Mouse (Mus musculus) MEL (cell line): ENCODE measurements at regions not wholly inside any gene's neighbourhood (a gene's known extent, or its start where the extent isn't known, plus 50 kb on each side); places are given as distances from the start of the nearest gene placed in this dataset.

Experiments used
- CTCF ChIP-seq, 3 experiments: IDR thresholded peaks in 2 of 3; conservative IDR thresholded peaks in 1 of 3; 2 replicates each; pipeline ENCODE4 v1.5.1; 2011 to 2012; ENCODE audit warnings: low read length in 3 of 3, low read depth in 2 of 3, mild to moderate bottlenecking in 2 of 3, improper control_type of control experiment in 1 of 3, inconsistent platforms in 1 of 3, mixed read lengths in 1 of 3, moderate library complexity in 1 of 3; ENCODE audit not compliant: control insufficient read depth in 1 of 3, insufficient read depth in 1 of 3, poor library complexity in 1 of 3, severe bottlenecking in 1 of 3
- ETS1 ChIP-seq: IDR thresholded peaks from 2 replicates; pipeline ENCODE4 v1.6.1; 2012; ENCODE audit warnings: low read depth, mild to moderate bottlenecking, inconsistent platforms, low read length, improper control_type of control experiment, moderate library complexity
- GATA1 ChIP-seq: IDR thresholded peaks from 2 replicates; pipeline ENCODE4 v1.6.1; 2011; ENCODE audit warnings: low read depth, low read length, improper control_type of control experiment
- POLR2A ChIP-seq, 2 experiments: IDR thresholded peaks; 2 replicates each; pipeline ENCODE4 v1.6.1; 2011 to 2012; ENCODE audit warnings: low read length in 2 of 2, mild to moderate bottlenecking in 2 of 2, control low read depth in 1 of 2, improper control_type of control experiment in 1 of 2, low read depth in 1 of 2, moderate library complexity in 1 of 2; ENCODE audit not compliant: control insufficient read depth in 1 of 2, insufficient read depth in 1 of 2, poor library complexity in 1 of 2
- USF2 ChIP-seq, 2 experiments: IDR thresholded peaks; 2 replicates each; pipeline ENCODE4 v1.6.1; 2011 to 2012; ENCODE audit warnings: improper control_type of control experiment in 2 of 2, low read length in 2 of 2, borderline replicate concordance in 1 of 2, inconsistent platforms in 1 of 2, low read depth in 1 of 2, mild to moderate bottlenecking in 1 of 2; ENCODE audit not compliant: insufficient read depth in 1 of 2

DNA sequence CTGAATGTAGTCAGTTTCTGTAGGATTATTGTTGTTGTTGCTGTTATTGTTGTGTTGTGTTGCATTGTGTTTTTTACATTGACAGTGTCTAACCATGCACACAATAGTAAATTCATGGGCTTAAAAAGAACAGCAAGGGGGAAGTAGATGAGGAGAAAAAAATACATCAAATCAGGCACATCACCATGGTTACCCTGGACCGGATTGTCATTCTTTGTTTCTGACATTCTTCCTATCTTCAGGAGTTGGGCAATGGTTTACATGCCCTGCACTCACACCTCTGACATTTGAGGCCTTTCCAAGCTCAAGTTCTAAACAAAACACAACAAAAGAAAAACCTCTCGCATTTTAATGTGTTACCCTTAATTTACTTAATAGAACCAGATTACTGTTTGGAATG, 416.2 kb upstream of the St8sia4 start:
- TF ChIP-seq ETS1 = no peak
- no peak for TF ChIP-seq POLR2A (IDR thresholded peaks at IDR 0.05; ENCODE audit: control insufficient read depth in 1 of 2, insufficient read depth in 1 of 2, low read depth in 1 of 2, low read length in 2 of 2, poor library complexity in 1 of 2)
- TF ChIP-seq USF2 (IDR thresholded peaks at IDR 0.05; ENCODE audit: borderline replicate concordance in 1 of 2, insufficient read depth in 1 of 2, low read depth in 1 of 2, low read length in 2 of 2) = no peak
- TF ChIP-seq CTCF (IDR thresholded peaks at IDR 0.05 in 2 of 3, conservative IDR thresholded peaks at IDR 0.05 in 1 of 3; ENCODE audit: control insufficient read depth in 1 of 3, insufficient read depth in 1 of 3, low read depth in 2 of 3, low read length in 3 of 3, poor library complexity in 1 of 3, severe bottlenecking in 1 of 3) = no peak
- no peak for TF ChIP-seq GATA1
